Mouse (Mus musculus): ENCODE results near the gene Crk.

Crk gene

GRCm38 (mm10) chr11:75741615-75742014 is 62.6 kb downstream of the Crk start:
- DNase-seq: no peak

- no peak for DNase-seq
These were observed 65.7 kb downstream of the Crk start for GRCm38 (mm10) chr11:75744761-75745160.

GRCm38 (mm10) chr11:75750537-75750936 is 71.5 kb downstream of the Crk start:
- DNase-seq: peak in 1 of 2 experiments; percentile 17

- DNase-seq: no peak
These were observed 72.0 kb downstream of the Crk start for GRCm38 (mm10) chr11:75751082-75751481.
